Mouse (Mus musculus) heart, embryonic 15.5 days (tissue): ENCODE results near the gene Armc8. TPM values are rescaled to one million over a fixed set of nuclear protein-coding genes. Genes with fewer than 3 reads are reported as not detected.

Experiments
- ATAC-seq: fragments of 200-750 bp; cut with Nextera tagmentation; replicated peaks from 2 replicates; pipeline ENCODE4 v1.8.0; 2017; ENCODE audit warnings: low read depth, moderate TSS enrichment; ENCODE audit not compliant: insufficient number of reproducible peaks, insufficient read depth, low FRiP score
- H3K27ac ChIP-seq: fragments of 300-500 bp; sonication (generic); 2 replicates; pipeline ENCODE4 v1.5.1; 2015; ENCODE audit warnings: mild to moderate bottlenecking, inconsistent platforms
- H3K27me3 ChIP-seq: fragments of 300-500 bp; sonication (generic); 2 replicates; pipeline ENCODE4 v1.6.1; 2015; ENCODE audit warnings: inconsistent platforms
- H3K36me3 ChIP-seq: fragments of 300-500 bp; sonication (generic); 2 replicates; pipeline ENCODE4 v1.6.1; 2015; ENCODE audit warnings: mild to moderate bottlenecking, inconsistent platforms
- H3K4me1 ChIP-seq: fragments of 300-500 bp; sonication (generic); replicated peaks from 2 replicates; pipeline ENCODE4 v1.6.1; 2015; ENCODE audit warnings: inconsistent platforms
- H3K4me2 ChIP-seq: fragments of 300-500 bp; sonication (generic); 2 replicates; pipeline ENCODE4 v1.6.1; 2015; ENCODE audit warnings: inconsistent platforms, mild to moderate bottlenecking, moderate library complexity
- H3K4me3 ChIP-seq: fragments of 300-500 bp; sonication (generic); 2 replicates; pipeline ENCODE4 v1.5.1; 2015; ENCODE audit warnings: mild to moderate bottlenecking, inconsistent platforms
- H3K9ac ChIP-seq: fragments of 300-500 bp; sonication (generic); 2 replicates; pipeline ENCODE4 v1.6.1; 2015; ENCODE audit warnings: mild to moderate bottlenecking, inconsistent platforms
- H3K9me3 ChIP-seq: fragments of 300-500 bp; sonication (generic); replicated peaks from 2 replicates; pipeline ENCODE4 v1.6.1; 2016; ENCODE audit warnings: inconsistent platforms
- WGBS: fragments of 180-500 bp; shearing (Covaris S2); methylation state at CpG from one replicate; pipeline ENCODE4 v1.1.7; 2015; ENCODE audit warnings: mixed read lengths; 5-methylcytosine and 5-hydroxymethylcytosine counted together
- polyA plus RNA-seq: library from polyadenylated mRNA; unstranded; fragments of >200 nt; fragmentation: Nextera tagmentation; extraction: Ambion mirVana; gene quantifications from 2 replicates; pipeline ENCODE4 v1.2.1, GENCODE M21; 2015

Gene Armc8
- polyA plus RNA-seq, 1 experiment from 2014 or later = 18.6 TPM

GRCm38 (mm10) chr9:99441647-99442433 is 126.9 kb downstream of the Armc8 start:
- H3K36me3 ChIP-seq = no peaks in the 10 kb centered on the region
- no peak overlapping the region for H3K9ac ChIP-seq
- WGBS = 82% methylated on average over 4 of the region's 4 CpGs
- H3K27ac ChIP-seq = no peak overlapping the region
- H3K4me1 ChIP-seq = peaks cover 8% of the 10 kb centered on the region
- H3K4me2 ChIP-seq = no peak overlapping the region
- peaks cover 17% of the 10 kb centered on the region for H3K27me3 ChIP-seq
- H3K9me3 ChIP-seq = no peaks in the 10 kb centered on the region
- ATAC-seq = no peak
- H3K4me3 ChIP-seq = no peak overlapping the region

- Histone ChIP-seq H3K4me2 (no peak overlapping the region), H3K4me1 (peaks cover 10% of the 10 kb centered on the region), H3K36me3 (no peaks in the 10 kb centered on the region), H3K27ac (no peak overlapping the region), H3K9ac (no peak overlapping the region), H3K27me3 (peaks cover 17% of the 10 kb centered on the region), H3K4me3 (no peak overlapping the region), H3K9me3 (no peaks in the 10 kb centered on the region)
- WGBS = 56% methylated on average over 5 of the region's 5 CpGs
- ATAC-seq = no peak
These were observed 127.8 kb downstream of the Armc8 start for GRCm38 (mm10) chr9:99440941-99441340.

GRCm38 (mm10) chr9:99439064-99439463 is 129.6 kb downstream of the Armc8 start:
- Histone ChIP-seq H3K9ac (no peak overlapping the region), H3K27ac (no peak overlapping the region), H3K4me2 (no peak overlapping the region), H3K27me3 (peaks cover 17% of the 10 kb centered on the region), H3K9me3 (no peaks in the 10 kb centered on the region), H3K36me3 (no peaks in the 10 kb centered on the region), H3K4me1 (peaks cover 22% of the 10 kb centered on the region), H3K4me3 (no peak overlapping the region)
- WGBS = 63% methylated on average over 8 of the region's 8 CpGs
- no peak for ATAC-seq

- no peak overlapping the region for H3K27ac ChIP-seq
- H3K9ac ChIP-seq = no peak overlapping the region
- no peak for ATAC-seq
- H3K36me3 ChIP-seq = no peaks in the 10 kb centered on the region
- H3K4me1 ChIP-seq = peaks cover 22% of the 10 kb centered on the region
- WGBS = 70% methylated on average over 12 of the region's 12 CpGs
- H3K9me3 ChIP-seq = no peaks in the 10 kb centered on the region
- H3K4me3 ChIP-seq = no peak overlapping the region
- peak overlapping the region; percentile 92; the same call in 1 of the 2 replicates for H3K4me2 ChIP-seq
- H3K27me3 ChIP-seq = peaks cover 17% of the 10 kb centered on the region
These were observed 130.7 kb downstream of the Armc8 start for GRCm38 (mm10) chr9:99437781-99438565.

DNA sequence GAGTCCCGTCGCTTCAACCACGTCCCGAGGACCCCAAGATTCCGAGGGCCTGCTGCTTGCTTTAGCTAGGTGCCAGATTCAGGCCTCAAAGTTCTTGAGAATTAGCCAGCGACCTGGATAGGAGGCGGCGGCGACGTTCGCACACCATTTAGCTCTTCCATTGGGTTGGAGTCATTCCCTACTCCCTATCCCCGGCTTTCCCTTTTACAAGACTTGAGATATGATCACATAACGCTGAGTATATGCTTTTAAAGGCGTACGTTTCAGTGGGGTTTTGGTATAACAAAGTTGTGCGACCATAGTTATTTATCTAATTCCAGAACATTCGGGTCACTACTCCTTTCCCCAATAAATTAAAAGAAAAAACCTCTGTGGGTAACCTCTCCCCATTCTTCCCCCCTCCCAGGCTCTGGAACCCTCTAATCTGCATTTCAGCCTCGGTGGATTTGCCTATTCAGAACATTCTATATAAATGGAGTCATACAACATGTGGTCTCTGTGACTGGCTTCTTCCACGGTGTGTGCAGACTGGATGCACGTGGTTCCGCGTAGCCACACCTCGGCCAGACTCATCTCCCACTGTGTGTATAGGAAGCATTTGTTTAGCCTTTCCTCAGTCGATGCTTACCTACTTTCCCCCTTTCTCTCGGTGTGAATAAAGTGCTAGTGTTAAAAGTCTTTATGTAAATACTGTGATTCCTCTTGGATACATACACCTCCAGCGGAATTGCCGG is 131.5 kb downstream of the Armc8 start, which contains the start of gene Mras:
Gene Mras (minus strand): TSS at position 351 of the 734 bp plus-strand sequence.
- Histone ChIP-seq H3K4me1 (peaks cover 22% of the 10 kb centered on the region), H3K27ac (peak within 1 kb of the TSS; percentile 81), H3K9ac (peak within 1 kb of the TSS; percentile 79), H3K36me3 (no peaks in the 10 kb centered on the region), H3K9me3 (no peaks in the 10 kb centered on the region), H3K4me2 (peak within 1 kb of the TSS; percentile 92), H3K27me3 (peaks cover 17% of the 10 kb centered on the region), H3K4me3 (peak within 1 kb of the TSS; percentile 83)
- ATAC-seq = no peak
- 15% methylated on average over 27 of the region's 27 CpGs for WGBS

DNA sequence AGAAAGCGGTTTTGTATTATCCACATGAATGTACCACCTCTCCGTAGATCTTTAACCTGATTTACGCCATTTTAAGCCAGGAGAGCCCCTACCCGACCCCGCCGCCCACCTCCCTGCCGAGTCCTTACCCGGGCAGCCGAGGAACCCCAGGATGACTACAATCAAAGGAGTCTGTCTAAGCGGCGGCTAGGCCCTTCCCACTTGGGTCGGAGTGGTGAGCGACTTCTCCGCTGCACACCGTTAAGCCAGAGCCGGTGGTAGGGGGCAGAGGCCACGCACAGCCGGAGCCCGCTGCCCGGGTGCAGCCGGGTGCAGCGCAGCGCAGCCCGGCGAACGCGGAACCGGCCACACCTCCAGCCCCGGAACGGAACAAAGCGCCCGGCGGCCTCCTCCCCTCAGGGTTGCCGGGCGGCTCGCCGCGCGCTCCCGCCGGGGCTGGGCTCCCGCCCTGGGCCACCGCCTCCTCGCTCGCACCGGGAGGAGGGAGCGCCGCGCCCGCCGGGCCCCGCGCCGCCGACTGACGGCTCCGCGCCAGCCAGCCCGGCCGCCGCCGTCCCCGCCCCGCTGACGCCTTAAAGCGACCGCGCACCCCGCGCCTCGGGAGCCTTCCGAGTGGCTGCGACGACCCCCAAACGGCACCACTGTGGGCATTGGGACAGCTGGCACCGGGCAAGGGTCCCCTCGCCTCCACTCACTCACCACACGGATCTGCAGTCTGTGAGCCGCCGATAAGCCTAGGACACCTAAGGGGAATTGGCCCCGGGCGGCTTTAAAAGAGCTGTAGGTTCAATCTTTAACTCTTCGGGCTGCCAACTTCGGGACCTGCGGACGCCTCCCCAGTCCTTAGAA is 132.3 kb downstream of the Armc8 start:
- Histone ChIP-seq H3K4me2 (peak overlapping the region; percentile 92), H3K9ac (peak overlapping the region; percentile 79), H3K4me3 (peak overlapping the region; percentile 83), H3K36me3 (no peaks in the 10 kb centered on the region), H3K4me1 (peaks cover 22% of the 10 kb centered on the region), H3K27ac (peak overlapping the region; percentile 81), H3K27me3 (peaks cover 17% of the 10 kb centered on the region), H3K9me3 (no peaks in the 10 kb centered on the region)
- WGBS = under 1% methylated on average over 80 of the region's 86 CpGs
- peak; percentile 79 for ATAC-seq

DNA sequence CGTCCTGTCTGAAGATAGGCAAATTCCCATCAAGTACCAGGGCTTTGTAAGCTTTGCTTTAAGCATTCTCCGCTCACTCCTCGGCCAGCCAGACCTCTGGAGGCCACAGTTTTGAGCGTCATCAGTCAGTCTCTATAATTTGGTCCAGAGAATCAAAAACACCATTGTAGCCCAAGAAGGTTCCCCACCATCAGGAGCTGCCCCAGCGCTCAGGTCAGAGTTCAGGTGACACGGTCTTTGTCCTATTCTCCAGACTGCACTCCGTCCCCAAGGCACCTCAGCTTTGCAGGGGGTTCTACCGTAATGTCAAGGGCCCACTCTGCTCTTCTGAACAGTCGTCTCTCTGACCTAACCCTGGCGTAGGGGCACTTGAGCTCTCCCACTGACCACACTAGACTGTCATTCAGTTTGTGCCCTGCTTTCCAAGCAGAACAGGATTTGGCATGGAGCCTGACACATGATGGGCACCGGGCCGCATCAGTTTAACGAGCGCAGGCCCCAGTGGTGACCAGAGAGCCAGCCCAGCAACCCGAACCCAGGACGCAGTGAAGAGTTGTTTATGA is 133.0 kb downstream of the Armc8 start:
- peak overlapping the region; percentile 83 for H3K4me3 ChIP-seq
- peak overlapping the region; percentile 79 for H3K9ac ChIP-seq
- H3K27ac ChIP-seq = peak overlapping the region; percentile 81
- WGBS = 21% methylated on average over 16 of the region's 16 CpGs
- peak; percentile 7; the same call in 1 of the 2 replicates for ATAC-seq
- no peaks in the 10 kb centered on the region for H3K9me3 ChIP-seq
- H3K36me3 ChIP-seq = no peaks in the 10 kb centered on the region
- peaks cover 17% of the 10 kb centered on the region for H3K27me3 ChIP-seq
- H3K4me2 ChIP-seq = peak overlapping the region; percentile 92
- peaks cover 22% of the 10 kb centered on the region for H3K4me1 ChIP-seq

DNA sequence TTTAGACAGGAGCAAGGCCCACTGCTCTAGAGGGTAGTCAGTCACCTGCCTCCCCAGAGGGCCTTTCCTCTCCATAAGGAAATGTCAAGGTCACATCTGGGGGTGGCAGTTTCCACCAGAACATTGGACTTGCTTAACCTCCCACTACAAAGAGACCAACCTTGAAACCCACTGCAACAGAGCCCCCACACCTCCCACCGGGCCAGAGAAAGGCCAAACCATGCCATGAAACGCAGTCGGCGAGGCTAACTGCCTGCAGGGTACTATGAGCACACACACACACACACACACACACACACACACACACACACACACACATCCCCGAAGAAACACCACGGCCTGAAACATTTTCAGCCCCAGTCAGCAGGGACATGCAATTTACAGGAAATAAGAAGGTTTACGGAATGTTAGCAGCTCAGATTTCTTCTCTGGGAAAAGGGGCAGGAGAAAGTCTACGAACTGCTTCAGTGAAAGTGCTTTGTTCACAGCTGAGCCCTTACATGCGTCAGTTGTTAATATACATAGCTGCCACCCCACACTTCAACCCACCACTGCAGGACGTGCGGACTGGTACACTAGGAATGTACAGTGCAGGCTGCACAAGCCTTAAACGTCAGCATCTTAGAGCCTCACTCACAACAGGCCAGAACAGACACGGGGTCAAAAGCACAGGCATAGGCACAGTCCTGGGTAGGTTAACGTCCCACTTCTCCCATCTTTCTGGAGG is 133.6 kb downstream of the Armc8 start:
- H3K36me3 ChIP-seq = no peaks in the 10 kb centered on the region
- peak; percentile 57 for ATAC-seq
- WGBS = 45% methylated on average over 14 of the region's 14 CpGs
- H3K4me1 ChIP-seq = peaks cover 22% of the 10 kb centered on the region
- peak overlapping the region; percentile 92 for H3K4me2 ChIP-seq
- H3K9ac ChIP-seq = peak overlapping the region; percentile 79
- H3K4me3 ChIP-seq = peak overlapping the region; percentile 83
- peaks cover 15% of the 10 kb centered on the region for H3K27me3 ChIP-seq
- no peaks in the 10 kb centered on the region for H3K9me3 ChIP-seq
- H3K27ac ChIP-seq = peak overlapping the region; percentile 81

- Histone ChIP-seq H3K27ac (no peak overlapping the region), H3K27me3 (peaks cover under 1% of the 10 kb centered on the region; the same call in 1 of the 2 replicates), H3K9me3 (no peaks in the 10 kb centered on the region), H3K4me2 (no peak overlapping the region), H3K9ac (no peak overlapping the region), H3K36me3 (no peaks in the 10 kb centered on the region), H3K4me3 (no peak overlapping the region), H3K4me1 (peaks cover 24% of the 10 kb centered on the region)
- no peak for ATAC-seq
- 75% methylated on average over 4 of the region's 4 CpGs for WGBS
These were observed 136.2 kb downstream of the Armc8 start for GRCm38 (mm10) chr9:99432478-99432877.

- no peak overlapping the region for H3K4me2 ChIP-seq
- H3K27ac ChIP-seq = no peak overlapping the region
- ATAC-seq = no peak
- peaks cover 19% of the 10 kb centered on the region for H3K4me1 ChIP-seq
- no peak overlapping the region for H3K4me3 ChIP-seq
- H3K9me3 ChIP-seq = no peaks in the 10 kb centered on the region
- WGBS = 78% methylated on average over 6 of the region's 6 CpGs
- H3K36me3 ChIP-seq = no peaks in the 10 kb centered on the region
- H3K27me3 ChIP-seq = no peaks in the 10 kb centered on the region
- H3K9ac ChIP-seq = no peak overlapping the region
These were observed 136.7 kb downstream of the Armc8 start for GRCm38 (mm10) chr9:99431963-99432362.
